Comparison of ENCODE assay signal across 14 mouse cellular contexts in the genomic region with DNA sequence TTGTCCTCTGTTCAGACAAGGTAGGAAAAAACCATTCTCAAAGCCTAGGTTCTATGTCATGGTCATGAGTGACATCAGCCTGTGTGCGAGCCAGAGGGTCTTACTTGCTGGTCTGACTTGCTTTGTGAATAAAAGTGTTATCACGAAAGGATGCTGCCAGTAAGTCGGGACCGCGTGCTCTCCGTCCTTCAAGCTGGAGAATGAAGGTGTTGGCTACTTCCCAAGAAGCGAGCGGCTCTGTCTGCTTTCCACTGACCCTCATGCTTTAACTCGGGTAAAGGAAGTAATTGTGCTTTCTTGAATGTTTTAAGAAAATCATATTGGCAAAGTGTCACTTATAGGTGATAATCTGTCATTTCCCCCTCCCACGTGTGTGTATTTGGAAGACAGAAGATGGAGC.
"Had no signal": no experiment of that assay in that cellular context is flagged by ENCODE, and none has a peak within 500 bp of the region (broad histone marks: within the 10 kb centered on the region; RNA-seq: fewer than 3 reads in every experiment).

No protein-coding gene starts in this region.

- ATAC-seq: lung, postnatal 0 days had no signal

- H3K9ac ChIP-seq: limb, embryonic 13.5 days; liver, embryonic 14.5 days; neural tube, embryonic 15.5 days had no signal

- H3K4me1 ChIP-seq: midbrain, embryonic 10.5 days had no signal

- H3K9me3 ChIP-seq: limb, embryonic 13.5 days; midbrain, embryonic 10.5 days; neural tube, embryonic 15.5 days had no signal

- H3K27ac ChIP-seq: limb, embryonic 13.5 days; liver, embryonic 14.5 days; midbrain, embryonic 10.5 days; neural tube, embryonic 15.5 days had no signal

- DNase-seq: kidney, postnatal 14 days; left cerebral cortex, postnatal 4 days; lung, adult 18-20 months; lung, postnatal 36 days; midbrain, embryonic 14.5 days; right cerebral cortex, adult 18-20 months; right cerebral cortex, postnatal 25 days; thymus, postnatal 36 days had no signal

- H3K4me2 ChIP-seq: limb, embryonic 13.5 days; neural tube, embryonic 15.5 days had no signal

- H3K4me3 ChIP-seq: limb, embryonic 13.5 days; midbrain, embryonic 10.5 days; myocyte; neural tube, embryonic 15.5 days had no signal

- H3K27me3 ChIP-seq: limb, embryonic 13.5 days; neural tube, embryonic 15.5 days had no signal

- H3K36me3 ChIP-seq: limb, embryonic 13.5 days; neural tube, embryonic 15.5 days had no signal
